Mouse (Mus musculus): ENCODE measurements around the gene Rnf215. TPM values are rescaled to one million over a fixed set of nuclear protein-coding genes. Genes with fewer than 3 reads are reported as not detected.
"Not testable (repeated sequence)": the region's sequence is repeated elsewhere in the genome, so short reads cannot be mapped to it uniquely, and the experiment has no call there.

Rnf215 gene
- polyA plus RNA-seq, 1 experiment from 2014 or later, result 19.1 TPM

- DNase-seq (ENCODE audit: extremely low spot score, low spot score), result no peak
- Histone ChIP-seq H3K27ac (no peak overlapping the region), H3K4me1 (peaks cover 34% of the 10 kb centered on the region), H3K36me3 (replicated peaks) (no peaks in the 10 kb centered on the region), H3K27me3 (ENCODE audit: poor library complexity, severe bottlenecking) (no peaks in the 10 kb centered on the region), H3K4me3 (no peak overlapping the region), H3K9me3 (no peaks in the 10 kb centered on the region)
- WGBS, result 69% methylated on average over 3 of the region's 3 CpGs
Measured at GRCm38 (mm10) chr11:4099447-4099846, 35.6 kb upstream of the Rnf215 start.

GRCm38 (mm10) chr11:4101851-4102250 lies 33.2 kb upstream of the Rnf215 start:
- no peak for DNase-seq (ENCODE audit: extremely low spot score, low spot score)
- no peaks in the 10 kb centered on the region for H3K9me3 ChIP-seq
- H3K27me3 ChIP-seq (ENCODE audit: poor library complexity, severe bottlenecking), result no peaks in the 10 kb centered on the region
- 88% methylated on average over 5 of the region's 5 CpGs for WGBS
- peaks cover 14% of the 10 kb centered on the region for H3K4me1 ChIP-seq
- H3K27ac ChIP-seq, result no peak overlapping the region
- no peaks in the 10 kb centered on the region for H3K36me3 ChIP-seq (replicated peaks)
- H3K4me3 ChIP-seq, result no peak overlapping the region

- WGBS, result 86% methylated on average over 14 of the region's 14 CpGs
- Histone ChIP-seq H3K36me3 (replicated peaks) (0 out of 2 replicates have a peak, but pooled peaks cover 2% of the 10 kb centered on the region), H3K9me3 (no peaks in the 10 kb centered on the region), H3K4me1 (no peaks in the 10 kb centered on the region), H3K27ac (no peak overlapping the region), H3K4me3 (no peak overlapping the region), H3K27me3 (ENCODE audit: poor library complexity, severe bottlenecking) (no peaks in the 10 kb centered on the region)
- DNase-seq (ENCODE audit: extremely low spot score, low spot score), result no peak
Measured at GRCm38 (mm10) chr11:4103522-4103921, 31.5 kb upstream of the Rnf215 start.

- no peak overlapping the region for H3K27ac ChIP-seq
- no peaks in the 10 kb centered on the region for H3K4me1 ChIP-seq
- DNase-seq (ENCODE audit: extremely low spot score, low spot score), result no peak
- H3K4me3 ChIP-seq, result no peak overlapping the region
- no peaks in the 10 kb centered on the region for H3K9me3 ChIP-seq
- 85% methylated on average over 5 of the region's 5 CpGs for WGBS
- 0 out of 2 replicates have a peak, but pooled peaks cover 2% of the 10 kb centered on the region for H3K36me3 ChIP-seq (replicated peaks)
- H3K27me3 ChIP-seq (ENCODE audit: poor library complexity, severe bottlenecking), result no peaks in the 10 kb centered on the region
Measured at GRCm38 (mm10) chr11:4104989-4105388, 30.0 kb upstream of the Rnf215 start.

GRCm38 (mm10) chr11:4105444-4105843 lies 29.6 kb upstream of the Rnf215 start:
- no peak for DNase-seq (ENCODE audit: extremely low spot score, low spot score)
- H3K27me3 ChIP-seq (ENCODE audit: poor library complexity, severe bottlenecking), result no peaks in the 10 kb centered on the region
- no peaks in the 10 kb centered on the region for H3K4me1 ChIP-seq
- H3K27ac ChIP-seq, result no peak overlapping the region
- 80% methylated on average over 6 of the region's 6 CpGs for WGBS
- no peaks in the 10 kb centered on the region for H3K9me3 ChIP-seq
- 0 out of 2 replicates have a peak, but pooled peaks cover 2% of the 10 kb centered on the region for H3K36me3 ChIP-seq (replicated peaks)
- no peak overlapping the region for H3K4me3 ChIP-seq

- not testable (repeated sequence) for H3K4me1 ChIP-seq; H3K36me3 ChIP-seq (replicated peaks); H3K27ac ChIP-seq; DNase-seq (ENCODE audit: extremely low spot score, low spot score); H3K27me3 ChIP-seq (ENCODE audit: poor library complexity, severe bottlenecking); H3K9me3 ChIP-seq; H3K4me3 ChIP-seq
- WGBS, result 93% methylated on average over 6 of the region's 6 CpGs
Measured at GRCm38 (mm10) chr11:4107901-4108300, 27.1 kb upstream of the Rnf215 start.

- Histone ChIP-seq H3K27me3 (ENCODE audit: poor library complexity, severe bottlenecking) (no peaks in the 10 kb centered on the region), H3K4me3 (no peak overlapping the region), H3K36me3 (replicated peaks) (0 out of 2 replicates have a peak, but pooled peaks cover 2% of the 10 kb centered on the region), H3K4me1 (no peaks in the 10 kb centered on the region), H3K27ac (no peak overlapping the region), H3K9me3 (no peaks in the 10 kb centered on the region)
- 76% methylated on average over 7 of the region's 7 CpGs for WGBS
- DNase-seq (ENCODE audit: extremely low spot score, low spot score), result no peak
Measured at GRCm38 (mm10) chr11:4108691-4109090, 26.3 kb upstream of the Rnf215 start.

GRCm38 (mm10) chr11:4112033-4112432 lies 23.0 kb upstream of the Rnf215 start:
- Histone ChIP-seq H3K36me3 (replicated peaks) (0 out of 2 replicates have a peak, but pooled peaks cover 2% of the 10 kb centered on the region), H3K27ac (no peak overlapping the region), H3K9me3 (no peaks in the 10 kb centered on the region), H3K4me1 (peaks cover 3% of the 10 kb centered on the region; the same call in 1 of the 2 replicates), H3K27me3 (ENCODE audit: poor library complexity, severe bottlenecking) (peaks cover 10% of the 10 kb centered on the region), H3K4me3 (no peak overlapping the region)
- WGBS, result 92% methylated on average over 4 of the region's 4 CpGs
- DNase-seq (ENCODE audit: extremely low spot score, low spot score), result no peak

GRCm38 (mm10) chr11:4112861-4113260 lies 22.1 kb upstream of the Rnf215 start:
- Histone ChIP-seq H3K27me3 (ENCODE audit: poor library complexity, severe bottlenecking) (peaks cover 18% of the 10 kb centered on the region), H3K27ac (no peak overlapping the region), H3K36me3 (replicated peaks) (0 out of 2 replicates have a peak, but pooled peaks cover 2% of the 10 kb centered on the region), H3K4me3 (no peak overlapping the region), H3K9me3 (no peaks in the 10 kb centered on the region), H3K4me1 (peaks cover 11% of the 10 kb centered on the region)
- DNase-seq (ENCODE audit: extremely low spot score, low spot score), result no peak
- WGBS, result 90% methylated on average over 6 of the region's 6 CpGs

- no peak for DNase-seq (ENCODE audit: extremely low spot score, low spot score)
- Histone ChIP-seq H3K9me3 (no peaks in the 10 kb centered on the region), H3K4me1 (peaks cover 17% of the 10 kb centered on the region), H3K4me3 (no peak overlapping the region), H3K36me3 (replicated peaks) (0 out of 2 replicates have a peak, but pooled peaks cover under 1% of the 10 kb centered on the region), H3K27ac (no peak overlapping the region), H3K27me3 (ENCODE audit: poor library complexity, severe bottlenecking) (peaks cover 24% of the 10 kb centered on the region)
- whole genome bisulfite sequencing, result 83% methylated on average over 4 of the region's 4 CpGs
Measured at GRCm38 (mm10) chr11:4113496-4113895, 21.5 kb upstream of the Rnf215 start.

GRCm38 (mm10) chr11:4113970-4114369 lies 21.0 kb upstream of the Rnf215 start:
- H3K4me1 ChIP-seq, result peaks cover 22% of the 10 kb centered on the region
- H3K27ac ChIP-seq, result no peak overlapping the region
- 82% methylated on average over 6 of the region's 6 CpGs for WGBS
- peaks cover 28% of the 10 kb centered on the region for H3K27me3 ChIP-seq (ENCODE audit: poor library complexity, severe bottlenecking)
- H3K9me3 ChIP-seq, result no peaks in the 10 kb centered on the region
- DNase-seq (ENCODE audit: extremely low spot score, low spot score), result no peak
- H3K36me3 ChIP-seq (replicated peaks), result no peaks in the 10 kb centered on the region
- no peak overlapping the region for H3K4me3 ChIP-seq

- H3K9me3 ChIP-seq; H3K4me3 ChIP-seq; DNase-seq (ENCODE audit: extremely low spot score, low spot score); H3K27ac ChIP-seq; H3K36me3 ChIP-seq (replicated peaks): not testable (repeated sequence)
- peaks cover 24% of the 10 kb centered on the region for H3K4me1 ChIP-seq
- peaks cover 34% of the 10 kb centered on the region for H3K27me3 ChIP-seq (ENCODE audit: poor library complexity, severe bottlenecking)
- WGBS, result 86% methylated on average over 6 of the region's 6 CpGs
Measured at GRCm38 (mm10) chr11:4114541-4114940, 20.5 kb upstream of the Rnf215 start.

- H3K36me3 ChIP-seq (replicated peaks), result no peaks in the 10 kb centered on the region
- no peak for DNase-seq (ENCODE audit: extremely low spot score, low spot score)
- peaks cover 24% of the 10 kb centered on the region for H3K4me1 ChIP-seq
- WGBS, result 92% methylated on average over 4 of the region's 4 CpGs
- H3K27me3 ChIP-seq (ENCODE audit: poor library complexity, severe bottlenecking), result peaks cover 42% of the 10 kb centered on the region
- H3K4me3 ChIP-seq, result no peak overlapping the region
- no peaks in the 10 kb centered on the region for H3K9me3 ChIP-seq
- no peak overlapping the region for H3K27ac ChIP-seq
Measured at GRCm38 (mm10) chr11:4115407-4115806, 19.6 kb upstream of the Rnf215 start.
